Mouse (Mus musculus) bone marrow macrophage, adult 2 months (primary cell): ENCODE measurements around the gene Agpat2. TPM values are rescaled to one million over a fixed set of nuclear protein-coding genes. Genes with fewer than 3 reads are reported as not detected.

Experiments
- H3K27ac ChIP-seq: 2 replicates; pipeline ENCODE4 v1.5.1; 2012; ENCODE audit warnings: low read depth, low read length; ENCODE audit not compliant: insufficient read depth
- H3K4me1 ChIP-seq: 2 replicates; pipeline ENCODE4 v1.6.1; 2012; ENCODE audit warnings: low read length; ENCODE audit not compliant: control insufficient read depth, insufficient read depth
- H3K4me3 ChIP-seq: 2 replicates; pipeline ENCODE4 v1.5.1; 2012; ENCODE audit warnings: mild to moderate bottlenecking, low read length, moderate library complexity; ENCODE audit not compliant: insufficient read depth
- CTCF ChIP-seq: IDR thresholded peaks from 2 replicates; pipeline ENCODE4 v1.5.1; 2012; ENCODE audit warnings: low read depth, mild to moderate bottlenecking, low read length, moderate library complexity
- POLR2A ChIP-seq: IDR thresholded peaks from 2 replicates; pipeline ENCODE4 v1.6.1; 2012; ENCODE audit warnings: mild to moderate bottlenecking, low read depth, low read length, borderline replicate concordance
- polyA plus RNA-seq: library from polyadenylated mRNA; stranded (reverse); fragments of >200 nt; gene quantifications from 2 replicates; pipeline ENCODE4 v1.2.4, GENCODE M21; 2012; ENCODE audit not compliant: missing spikeins, insufficient read depth, insufficient read length

Gene Agpat2
- polyA plus RNA-seq, 1 experiment, result 35.3 TPM

DNA sequence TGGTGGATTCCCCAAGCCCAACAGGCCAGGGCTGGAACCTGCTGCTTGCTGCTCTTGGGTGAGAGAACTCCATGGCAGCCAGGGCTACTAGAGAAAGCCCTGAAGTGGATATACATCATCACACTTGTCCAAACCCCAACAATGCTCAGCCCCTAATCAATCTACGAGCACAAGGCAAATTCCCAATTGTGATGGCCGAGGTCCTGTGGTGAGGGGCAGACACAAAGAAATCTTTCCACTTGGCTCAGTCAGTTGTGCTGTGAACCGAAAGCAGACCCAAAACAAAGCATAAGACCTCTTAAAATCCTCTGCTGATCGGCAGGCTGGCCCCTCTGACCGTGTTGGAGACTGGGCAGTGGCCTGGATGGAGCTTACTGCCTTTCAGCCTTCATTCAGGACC lies 29.4 kb downstream of the Agpat2 start:
- no peak overlapping the region for H3K27ac ChIP-seq
- TF ChIP-seq CTCF (no peak), POLR2A (no peak)
- no peak overlapping the region for H3K4me3 ChIP-seq
- H3K4me1 ChIP-seq, result peaks cover 16% of the 10 kb centered on the region

- Histone ChIP-seq H3K27ac (no peak overlapping the region), H3K4me1 (peaks cover 13% of the 10 kb centered on the region), H3K4me3 (no peak overlapping the region)
- TF ChIP-seq POLR2A, result no peak
- TF ChIP-seq CTCF, result no peak
Measured at GRCm38 (mm10) chr2:26573807-26574206, 30.4 kb downstream of the Agpat2 start.

GRCm38 (mm10) chr2:26573396-26573795 lies 30.8 kb downstream of the Agpat2 start:
- TF ChIP-seq CTCF (no peak), POLR2A (no peak)
- Histone ChIP-seq H3K27ac (no peak overlapping the region), H3K4me3 (no peak overlapping the region), H3K4me1 (peaks cover 9% of the 10 kb centered on the region)

- Histone ChIP-seq H3K4me1 (no peaks in the 10 kb centered on the region), H3K4me3 (no peak overlapping the region), H3K27ac (no peak overlapping the region)
- TF ChIP-seq CTCF (no peak), POLR2A (no peak)
Measured at GRCm38 (mm10) chr2:26571826-26572225, 32.4 kb downstream of the Agpat2 start.

DNA sequence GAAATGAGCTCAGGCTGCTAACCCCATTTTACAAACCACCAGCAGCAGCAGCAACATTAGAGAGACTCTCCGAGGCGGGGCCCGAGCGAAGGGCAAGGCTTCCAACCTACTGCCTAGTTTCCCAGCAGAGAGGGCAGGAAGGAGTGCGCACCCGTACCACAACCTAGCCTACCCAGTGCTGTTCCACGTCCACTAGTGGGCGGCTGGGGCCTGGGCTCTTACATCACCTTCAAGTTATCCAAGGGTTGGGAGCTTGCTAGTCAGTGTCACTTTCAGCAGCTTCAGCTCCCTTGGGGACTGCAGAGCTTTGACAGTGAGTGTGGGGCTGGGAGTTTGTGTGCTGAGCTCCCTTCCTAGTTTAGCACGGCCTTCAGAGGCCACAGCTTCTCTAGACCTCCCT lies 32.8 kb downstream of the Agpat2 start:
- TF ChIP-seq POLR2A (no peak), CTCF (no peak)
- Histone ChIP-seq H3K27ac (no peak overlapping the region), H3K4me1 (no peaks in the 10 kb centered on the region), H3K4me3 (no peak overlapping the region)

GRCm38 (mm10) chr2:26570034-26570433 lies 34.2 kb downstream of the Agpat2 start:
- TF ChIP-seq CTCF, result peak; percentile 80
- no peak for TF ChIP-seq POLR2A
- no peak overlapping the region for H3K4me3 ChIP-seq
- no peak overlapping the region for H3K27ac ChIP-seq
- H3K4me1 ChIP-seq, result 0 out of 2 replicates have a peak, but pooled peaks cover 2% of the 10 kb centered on the region

DNA sequence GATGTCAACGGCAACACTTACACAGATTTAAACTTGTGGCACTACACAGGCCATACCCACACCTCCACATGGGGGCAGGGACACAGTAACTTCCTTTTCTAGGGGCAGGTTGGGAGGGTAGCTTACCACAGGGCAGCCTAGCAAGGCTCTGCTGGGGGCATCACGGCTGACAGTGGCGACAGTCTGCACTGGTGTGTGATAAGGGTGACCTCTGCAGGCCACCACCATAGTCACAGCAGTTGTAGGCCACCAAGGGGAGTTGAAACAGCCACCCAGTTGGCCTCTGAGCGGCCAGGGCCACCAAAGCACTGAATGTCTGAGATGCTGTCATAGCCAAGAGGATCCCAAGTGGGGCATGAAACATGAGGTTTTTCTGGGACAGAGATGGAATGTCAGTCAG lies 38.0 kb downstream of the Agpat2 start:
- TF ChIP-seq POLR2A (no peak), CTCF (peak; percentile 77)
- Histone ChIP-seq H3K27ac (no peak overlapping the region), H3K4me1 (peaks cover 4% of the 10 kb centered on the region), H3K4me3 (no peak overlapping the region)

GRCm38 (mm10) chr2:26561351-26562016 lies 42.7 kb downstream of the Agpat2 start:
- Histone ChIP-seq H3K4me1 (peaks cover 17% of the 10 kb centered on the region), H3K4me3 (no peak overlapping the region), H3K27ac (no peak overlapping the region)
- no peak for TF ChIP-seq POLR2A
- TF ChIP-seq CTCF, result peak; percentile 77

DNA sequence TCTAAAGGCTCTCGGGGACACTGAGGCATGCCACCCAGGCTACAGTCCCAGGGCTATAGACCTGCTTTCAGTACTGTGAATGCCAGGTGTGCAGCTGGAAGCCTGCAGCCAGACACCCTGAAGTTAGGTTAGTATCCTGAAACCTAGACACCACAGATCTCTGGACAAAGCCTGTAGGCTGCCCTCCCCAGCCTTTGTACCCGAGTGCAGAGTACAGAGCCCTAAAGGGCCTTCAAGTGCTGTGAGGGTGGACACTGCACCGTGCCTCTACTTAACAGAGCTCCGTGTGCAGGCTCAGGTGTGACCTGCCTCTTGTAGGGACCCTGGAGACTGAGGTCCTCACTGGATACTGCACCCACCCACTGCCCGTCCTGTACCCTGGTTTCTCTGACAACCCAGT lies 43.7 kb downstream of the Agpat2 start:
- Histone ChIP-seq H3K4me1 (peaks cover 17% of the 10 kb centered on the region), H3K27ac (no peak overlapping the region), H3K4me3 (no peak overlapping the region)
- TF ChIP-seq POLR2A (no peak), CTCF (no peak)

GRCm38 (mm10) chr2:26556535-26556993 lies 47.7 kb downstream of the Agpat2 start:
- Histone ChIP-seq H3K27ac (no peak overlapping the region), H3K4me1 (peaks cover 33% of the 10 kb centered on the region), H3K4me3 (no peak overlapping the region)
- no peak for TF ChIP-seq POLR2A
- no peak for TF ChIP-seq CTCF
